Mouse (Mus musculus): Measurements from ENCODE around the gene Slc25a14. TPM values are rescaled to one million over a fixed set of nuclear protein-coding genes. Genes with fewer than 3 reads are reported as not detected.

The Slc25a14 gene
- 12.3 and 13.3 TPM in 2 replicates for polyA plus RNA-seq (2015; fragmentation: Nextera tagmentation; extraction: Ambion mirVana)

- no peaks in the 10 kb centered on the region for H3K4me1 ChIP-seq
- H3K9ac ChIP-seq: 0 out of 2 replicates have a peak within 1 kb of the TSS, but pooled peaks have one; percentile 19
- no peaks in the 10 kb centered on the region for H3K9me3 ChIP-seq
- ATAC-seq (ENCODE audit: insufficient read depth, low FRiP score, low read depth): peak; percentile 96
- H3K27me3 ChIP-seq (replicated peaks): no peaks in the 10 kb centered on the region
- no peaks in the 10 kb centered on the region for H3K36me3 ChIP-seq
- 19% methylated on average over 38 of the region's 38 CpGs for WGBS
- peak within 1 kb of the TSS; percentile 67 for H3K4me3 ChIP-seq (replicated peaks)
- H3K4me2 ChIP-seq: peak within 1 kb of the TSS; percentile 55
- H3K27ac ChIP-seq: peak within 1 kb of the TSS; percentile 82; the same call in 1 of the 2 replicates
Measured at GRCm38 (mm10) chrX:48623379-48624053, at the start of gene Slc25a14. TSS of gene Slc25a14 (plus strand) at chrX:48623413.

- no peaks in the 10 kb centered on the region for H3K27me3 ChIP-seq (replicated peaks)
- H3K9ac ChIP-seq: no peak overlapping the region
- H3K36me3 ChIP-seq: 0 out of 2 replicates have a peak, but pooled peaks cover 3% of the 10 kb centered on the region
- no peak overlapping the region for H3K4me3 ChIP-seq (replicated peaks)
- no peak overlapping the region for H3K27ac ChIP-seq
- H3K4me2 ChIP-seq: no peak overlapping the region
- no peak for ATAC-seq (ENCODE audit: insufficient read depth, low FRiP score, low read depth)
- no peaks in the 10 kb centered on the region for H3K4me1 ChIP-seq
- no peaks in the 10 kb centered on the region for H3K9me3 ChIP-seq
Measured at GRCm38 (mm10) chrX:48583332-48583731, 39.9 kb upstream of the Slc25a14 start.

GRCm38 (mm10) chrX:48593721-48594098, 29.5 kb upstream of the Slc25a14 start:
- no peaks in the 10 kb centered on the region for H3K36me3 ChIP-seq
- WGBS: 21% methylated on average over 15 of the region's 15 CpGs
- no peak for ATAC-seq (ENCODE audit: insufficient read depth, low FRiP score, low read depth)
- H3K27ac ChIP-seq: peak overlapping the region; percentile 80
- peak overlapping the region; percentile 51 for H3K4me2 ChIP-seq
- peak overlapping the region; percentile 48 for H3K9ac ChIP-seq
- peak overlapping the region; percentile 64 for H3K4me3 ChIP-seq (replicated peaks)
- no peaks in the 10 kb centered on the region for H3K27me3 ChIP-seq (replicated peaks)
- no peaks in the 10 kb centered on the region for H3K9me3 ChIP-seq
- no peaks in the 10 kb centered on the region for H3K4me1 ChIP-seq

DNA sequence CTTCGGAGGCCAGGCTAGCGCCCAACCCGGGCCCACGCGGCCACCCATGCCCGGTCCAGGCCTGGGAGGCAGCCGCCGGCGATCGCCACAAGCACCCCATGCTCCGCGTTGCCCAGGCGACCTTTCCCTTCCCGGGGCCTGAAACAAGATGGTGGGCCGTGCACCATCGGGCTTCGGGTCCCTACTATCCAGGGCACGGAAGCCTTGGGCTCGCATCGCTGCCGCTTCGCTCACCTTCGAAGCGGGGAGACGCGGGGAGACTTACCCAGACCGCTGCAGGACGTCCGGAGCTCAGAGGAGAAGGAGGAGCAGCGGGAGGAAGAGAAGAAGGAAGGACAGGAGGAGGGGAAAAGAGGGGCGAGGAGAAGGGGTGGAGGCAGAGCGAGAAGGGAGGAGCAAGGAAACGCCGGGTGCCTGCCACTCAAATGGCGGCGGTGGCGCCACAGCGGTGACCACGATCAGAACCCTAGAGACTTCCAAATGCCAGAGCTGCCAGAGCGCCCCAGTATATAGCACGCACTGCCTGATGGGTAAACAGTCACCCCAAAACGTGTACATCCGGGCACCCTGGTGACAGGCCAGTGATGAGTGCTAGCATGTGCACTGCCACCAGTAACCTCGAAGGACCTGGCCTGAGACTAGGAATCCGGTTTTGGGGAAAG, 29.0 kb upstream of the Slc25a14 start, which contains the start of gene Zfp280c:
TSS of gene Zfp280c (minus strand) at position 406 of the 662 bp plus-strand sequence.
- no peaks in the 10 kb centered on the region for H3K4me1 ChIP-seq
- peak within 1 kb of the TSS; percentile 64 for H3K4me3 ChIP-seq (replicated peaks)
- H3K9ac ChIP-seq: peak within 1 kb of the TSS; percentile 48
- H3K4me2 ChIP-seq: peak within 1 kb of the TSS; percentile 51
- no peaks in the 10 kb centered on the region for H3K27me3 ChIP-seq (replicated peaks)
- peak within 1 kb of the TSS; percentile 80 for H3K27ac ChIP-seq
- WGBS: 13% methylated on average over 41 of the region's 45 CpGs
- no peaks in the 10 kb centered on the region for H3K9me3 ChIP-seq
- ATAC-seq (ENCODE audit: insufficient read depth, low FRiP score, low read depth): peak; percentile 92
- no peaks in the 10 kb centered on the region for H3K36me3 ChIP-seq

GRCm38 (mm10) chrX:48596053-48596452, 27.2 kb upstream of the Slc25a14 start:
- no peak overlapping the region for H3K9ac ChIP-seq
- H3K4me3 ChIP-seq (replicated peaks): no peak overlapping the region
- H3K4me1 ChIP-seq: no peaks in the 10 kb centered on the region
- no peak overlapping the region for H3K4me2 ChIP-seq
- no peaks in the 10 kb centered on the region for H3K9me3 ChIP-seq
- WGBS: 76% methylated on average over 9 of the region's 9 CpGs
- no peaks in the 10 kb centered on the region for H3K36me3 ChIP-seq
- no peaks in the 10 kb centered on the region for H3K27me3 ChIP-seq (replicated peaks)
- ATAC-seq (ENCODE audit: insufficient read depth, low FRiP score, low read depth): no peak
- no peak overlapping the region for H3K27ac ChIP-seq

- no peaks in the 10 kb centered on the region for H3K27me3 ChIP-seq (replicated peaks)
- ATAC-seq (ENCODE audit: insufficient read depth, low FRiP score, low read depth): no peak
- H3K9ac ChIP-seq: no peak overlapping the region
- H3K9me3 ChIP-seq: no peaks in the 10 kb centered on the region
- H3K4me1 ChIP-seq: no peaks in the 10 kb centered on the region
- H3K27ac ChIP-seq: no peak overlapping the region
- WGBS: 88% methylated on average over 5 of the region's 5 CpGs
- no peaks in the 10 kb centered on the region for H3K36me3 ChIP-seq
- H3K4me3 ChIP-seq (replicated peaks): no peak overlapping the region
- H3K4me2 ChIP-seq: no peak overlapping the region
Measured at GRCm38 (mm10) chrX:48596906-48597305, 26.3 kb upstream of the Slc25a14 start.

DNA sequence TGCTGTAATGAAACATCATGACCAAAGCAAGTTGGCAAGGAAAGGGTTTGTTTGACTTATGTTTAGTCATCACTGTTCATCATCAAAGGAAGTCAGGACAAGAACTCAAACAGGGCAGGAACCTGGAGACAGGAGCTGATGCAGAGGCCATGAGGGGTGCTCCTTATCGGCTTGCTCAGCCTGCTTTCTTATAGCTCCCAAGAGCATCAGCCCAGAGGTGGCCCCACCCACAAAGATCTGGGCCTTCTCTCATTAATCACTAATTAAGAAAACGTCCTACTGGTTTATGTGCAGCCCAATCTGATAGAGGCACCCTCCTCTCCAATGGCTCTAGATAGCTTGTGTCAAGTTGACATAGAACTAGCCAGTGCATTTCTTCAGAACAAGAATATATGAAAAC, 18.3 kb upstream of the Slc25a14 start:
- H3K4me3 ChIP-seq (replicated peaks): no peak overlapping the region
- WGBS: 48% methylated on average over 2 of the region's 2 CpGs
- H3K9me3 ChIP-seq: no peaks in the 10 kb centered on the region
- H3K27me3 ChIP-seq (replicated peaks): no peaks in the 10 kb centered on the region
- no peak overlapping the region for H3K4me2 ChIP-seq
- H3K4me1 ChIP-seq: no peaks in the 10 kb centered on the region
- H3K36me3 ChIP-seq: no peaks in the 10 kb centered on the region
- no peak overlapping the region for H3K27ac ChIP-seq
- no peak for ATAC-seq (ENCODE audit: insufficient read depth, low FRiP score, low read depth)
- no peak overlapping the region for H3K9ac ChIP-seq

DNA sequence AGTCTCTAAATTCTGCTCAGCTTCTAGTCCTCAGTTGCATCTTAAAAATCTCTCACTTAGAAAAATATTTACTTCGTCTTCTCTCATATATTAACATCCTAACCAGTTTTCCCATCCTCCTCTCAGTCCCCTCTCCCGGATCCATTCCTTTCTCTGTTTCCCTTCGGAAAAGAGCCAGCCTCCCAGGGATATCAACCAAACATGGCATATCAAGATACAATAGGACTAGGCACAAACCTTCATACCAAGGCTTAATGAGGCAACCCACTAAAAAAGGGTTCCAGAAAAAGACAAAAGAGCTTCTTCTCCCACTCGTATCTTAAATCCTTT, 199 bp upstream of the Slc25a14 start:
- H3K9ac ChIP-seq: no peak overlapping the region
- no peaks in the 10 kb centered on the region for H3K36me3 ChIP-seq
- no peaks in the 10 kb centered on the region for H3K27me3 ChIP-seq (replicated peaks)
- peak overlapping the region; percentile 82; the same call in 1 of the 2 replicates for H3K27ac ChIP-seq
- peak overlapping the region; percentile 55 for H3K4me2 ChIP-seq
- peak overlapping the region; percentile 67 for H3K4me3 ChIP-seq (replicated peaks)
- H3K4me1 ChIP-seq: no peaks in the 10 kb centered on the region
- no peaks in the 10 kb centered on the region for H3K9me3 ChIP-seq
- 29% methylated on average over 4 of the region's 4 CpGs for WGBS
- no peak for ATAC-seq (ENCODE audit: insufficient read depth, low FRiP score, low read depth)

DNA sequence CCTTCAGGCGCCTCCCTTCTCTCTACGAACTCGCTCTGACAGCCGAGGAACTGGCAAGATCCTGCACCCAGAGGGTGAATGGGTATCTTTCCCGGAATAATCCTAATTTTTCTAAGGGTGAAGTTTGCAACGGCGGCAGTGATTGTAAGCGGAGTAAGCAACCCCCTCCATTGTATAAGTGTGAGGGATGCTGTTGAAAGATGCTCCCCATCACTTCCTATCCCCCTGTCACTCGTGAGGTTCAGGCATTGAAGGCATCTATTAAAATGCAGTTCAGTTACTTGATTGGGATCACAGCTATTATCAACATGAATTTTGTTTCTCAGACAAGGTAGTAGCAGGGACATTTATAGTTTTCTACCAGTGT, 824 bp downstream of the Slc25a14 start:
- no peak for ATAC-seq (ENCODE audit: insufficient read depth, low FRiP score, low read depth)
- Histone ChIP-seq H3K9ac (no peak overlapping the region), H3K4me2 (peak overlapping the region; percentile 55), H3K4me1 (no peaks in the 10 kb centered on the region), H3K36me3 (no peaks in the 10 kb centered on the region), H3K27ac (0 out of 2 replicates have a peak overlapping the region, but pooled peaks have one; percentile 82), H3K27me3 (replicated peaks) (no peaks in the 10 kb centered on the region), H3K9me3 (no peaks in the 10 kb centered on the region), H3K4me3 (replicated peaks) (peak overlapping the region; percentile 67)
- WGBS: 20% methylated on average over 9 of the region's 9 CpGs

GRCm38 (mm10) chrX:48637032-48637431, 13.8 kb downstream of the Slc25a14 start:
- Histone ChIP-seq H3K36me3 (no peaks in the 10 kb centered on the region), H3K27ac (no peak overlapping the region), H3K4me2 (no peak overlapping the region), H3K9me3 (no peaks in the 10 kb centered on the region), H3K9ac (no peak overlapping the region), H3K27me3 (replicated peaks) (no peaks in the 10 kb centered on the region), H3K4me1 (no peaks in the 10 kb centered on the region), H3K4me3 (replicated peaks) (no peak overlapping the region)
- no peak for ATAC-seq (ENCODE audit: insufficient read depth, low FRiP score, low read depth)
- WGBS: 60% methylated on average over 2 of the region's 2 CpGs

- no peak for ATAC-seq (ENCODE audit: insufficient read depth, low FRiP score, low read depth)
- H3K27me3 ChIP-seq (replicated peaks): no peaks in the 10 kb centered on the region
- H3K4me2 ChIP-seq: no peak overlapping the region
- H3K36me3 ChIP-seq: no peaks in the 10 kb centered on the region
- H3K9ac ChIP-seq: no peak overlapping the region
- 94% methylated on average over 2 of the region's 2 CpGs for WGBS
- no peak overlapping the region for H3K27ac ChIP-seq
- H3K4me1 ChIP-seq: no peaks in the 10 kb centered on the region
- no peaks in the 10 kb centered on the region for H3K9me3 ChIP-seq
- no peak overlapping the region for H3K4me3 ChIP-seq (replicated peaks)
Measured at GRCm38 (mm10) chrX:48644122-48644521, 20.9 kb downstream of the Slc25a14 start.

DNA sequence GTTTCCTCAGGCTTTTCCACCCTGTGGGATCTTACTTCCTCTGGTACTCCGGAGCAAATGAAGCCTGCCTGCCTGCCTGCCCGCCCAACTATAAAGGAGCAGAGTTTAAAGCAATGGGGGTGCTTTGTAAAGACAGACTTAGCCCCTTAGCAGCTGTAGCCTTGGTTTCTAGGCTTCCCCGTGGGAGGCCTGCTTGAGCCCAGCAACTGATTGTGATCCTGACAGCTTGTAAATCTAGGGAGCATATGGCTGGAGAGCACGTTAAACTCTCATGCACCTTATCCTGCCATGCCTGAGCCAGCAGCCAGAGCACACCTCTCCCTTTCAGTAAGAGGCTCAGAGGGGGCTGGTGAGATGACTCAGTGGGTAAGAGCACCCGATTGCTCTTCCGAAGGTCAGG, 43.6 kb downstream of the Slc25a14 start:
- Histone ChIP-seq H3K4me2 (no peak overlapping the region), H3K9ac (no peak overlapping the region), H3K27me3 (replicated peaks) (no peaks in the 10 kb centered on the region), H3K4me3 (replicated peaks) (no peak overlapping the region), H3K36me3 (no peaks in the 10 kb centered on the region), H3K9me3 (no peaks in the 10 kb centered on the region), H3K27ac (no peak overlapping the region), H3K4me1 (no peaks in the 10 kb centered on the region)
- no peak for ATAC-seq (ENCODE audit: insufficient read depth, low FRiP score, low read depth)
- 44% methylated on average over 6 of the region's 6 CpGs for WGBS

Data from stomach, embryonic 15.5 days (tissue).